Mouse (Mus musculus) thymus, adult 2 months (tissue): ENCODE data around the gene Ints4.

Experiments used
- CTCF ChIP-seq: fragments of 200-500 bp; IDR thresholded peaks from 2 replicates; pipeline ENCODE4 v1.5.1; 2012; ENCODE audit warnings: mild to moderate bottlenecking, control low read depth, low read length, moderate library complexity, borderline replicate concordance; ENCODE audit not compliant: control insufficient read depth, poor library complexity, insufficient read depth; ENCODE audit errors: extremely low read depth
- POLR2A ChIP-seq: fragments of 200-500 bp; IDR thresholded peaks from 2 replicates; pipeline ENCODE4 v1.6.1; 2012; ENCODE audit warnings: mild to moderate bottlenecking, low read length, control low read depth, moderate library complexity; ENCODE audit not compliant: control insufficient read depth, poor library complexity, insufficient read depth; ENCODE audit errors: extremely low read depth

DNA sequence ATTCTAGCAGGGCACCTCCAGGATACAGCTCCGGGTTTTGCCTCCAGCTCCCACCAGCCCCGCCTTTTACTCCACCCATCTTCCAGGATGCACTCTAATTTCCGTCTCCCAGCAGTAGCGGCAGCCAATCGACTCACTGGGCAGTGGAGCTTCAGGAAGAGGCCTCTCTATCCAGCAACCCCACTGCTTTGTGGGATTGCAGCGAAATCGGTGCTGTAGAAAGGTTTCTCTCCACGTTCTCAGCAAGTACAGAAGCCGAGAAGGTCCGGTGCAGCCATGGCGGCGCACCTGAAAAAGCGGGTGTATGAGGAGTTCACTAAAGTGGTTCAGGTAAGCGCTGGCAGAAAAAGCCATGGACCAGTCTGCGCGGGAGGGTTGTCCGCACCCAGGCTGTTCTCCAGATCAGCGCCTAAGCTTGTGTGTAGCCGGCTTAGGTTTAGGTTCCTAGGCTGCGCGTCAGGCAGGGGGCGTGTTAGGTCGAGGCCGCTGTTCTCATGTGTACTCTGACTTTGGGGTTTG is at the start of gene Ints4:
- TF ChIP-seq POLR2A, result peak; percentile 55; the same call in 1 of the 2 replicates
- peak; percentile 49; the same call in 1 of the 2 replicates for TF ChIP-seq CTCF
